Mouse (Mus musculus) MEL (cell line): Measurements from ENCODE around the gene Atl3.
A peak's percentile ranks its signal among the peaks of the same experiment; 100 is the strongest.

Experiments used
- CTCF ChIP-seq, 3 experiments: IDR thresholded peaks in 2 of 3; conservative IDR thresholded peaks in 1 of 3; 2 replicates each; pipeline ENCODE4 v1.5.1; 2011 to 2012; ENCODE audit warnings: low read length in 3 of 3, low read depth in 2 of 3, mild to moderate bottlenecking in 2 of 3, improper control_type of control experiment in 1 of 3, inconsistent platforms in 1 of 3, mixed read lengths in 1 of 3, moderate library complexity in 1 of 3; ENCODE audit not compliant: control insufficient read depth in 1 of 3, insufficient read depth in 1 of 3, poor library complexity in 1 of 3, severe bottlenecking in 1 of 3
- EP300 ChIP-seq, 2 experiments: IDR thresholded peaks; 2 replicates each; pipeline ENCODE4 v1.6.1; 2011; ENCODE audit warnings: improper control_type of control experiment in 2 of 2, low read length in 2 of 2, low read depth in 1 of 2, mild to moderate bottlenecking in 1 of 2
- JUND ChIP-seq: IDR thresholded peaks from 2 replicates; pipeline ENCODE4 v1.6.1; 2011; ENCODE audit warnings: low read depth, mild to moderate bottlenecking, improper control_type of control experiment, low read length
- NELFE ChIP-seq: IDR thresholded peaks from 2 replicates; pipeline ENCODE4 v1.6.1; 2011; ENCODE audit warnings: low read depth, low read length, improper control_type of control experiment
- POLR2A ChIP-seq, 2 experiments: IDR thresholded peaks; 2 replicates each; pipeline ENCODE4 v1.6.1; 2011 to 2012; ENCODE audit warnings: low read length in 2 of 2, mild to moderate bottlenecking in 2 of 2, control low read depth in 1 of 2, improper control_type of control experiment in 1 of 2, low read depth in 1 of 2, moderate library complexity in 1 of 2; ENCODE audit not compliant: control insufficient read depth in 1 of 2, insufficient read depth in 1 of 2, poor library complexity in 1 of 2
- POLR2AphosphoS2 ChIP-seq: IDR thresholded peaks from 2 replicates; pipeline ENCODE4 v1.6.1; 2011; ENCODE audit warnings: low read length, improper control_type of control experiment
- RAD21 ChIP-seq: IDR thresholded peaks from 2 replicates; pipeline ENCODE4 v1.6.1; 2011; ENCODE audit warnings: mild to moderate bottlenecking, low read depth, low read length, improper control_type of control experiment
- TAL1 ChIP-seq: IDR thresholded peaks from 2 replicates; pipeline ENCODE4 v1.6.1; 2012; ENCODE audit warnings: mild to moderate bottlenecking, inconsistent platforms, low read length, moderate library complexity, mixed read lengths
- USF1 ChIP-seq: IDR thresholded peaks from 2 replicates; pipeline ENCODE4 v1.6.1; 2014; ENCODE audit warnings: low read depth, mild to moderate bottlenecking, inconsistent platforms, low read length, improper control_type of control experiment, moderate library complexity

DNA sequence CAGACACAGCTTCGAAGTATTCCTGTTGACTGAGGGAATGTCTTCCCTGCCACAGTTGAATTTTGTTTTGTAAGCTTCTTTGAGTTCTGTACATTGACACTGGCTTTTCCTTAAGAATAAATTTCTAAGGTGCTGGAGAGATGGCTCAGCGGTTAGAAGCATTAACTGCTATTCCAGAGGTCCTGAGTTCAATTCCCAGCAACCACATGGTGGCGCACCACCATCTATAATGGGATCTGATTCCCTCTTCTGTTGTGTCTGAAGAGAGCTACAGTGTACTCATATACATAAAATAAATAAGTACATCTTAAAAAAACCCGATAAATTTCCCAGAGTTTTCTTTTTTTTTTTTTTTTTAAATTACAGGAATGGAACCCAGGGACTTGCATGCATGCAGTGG is 14.2 kb downstream of the Atl3 start:
- no peak for TF ChIP-seq EP300 (IDR thresholded peaks at IDR 0.05; ENCODE audit: low read depth in 1 of 2, low read length in 2 of 2)
- no peak for TF ChIP-seq JUND
- TF ChIP-seq RAD21, result peak; percentile 16
- TF ChIP-seq USF1, result no peak
- TF ChIP-seq POLR2A (IDR thresholded peaks at IDR 0.05; ENCODE audit: control insufficient read depth in 1 of 2, insufficient read depth in 1 of 2, low read depth in 1 of 2, low read length in 2 of 2, poor library complexity in 1 of 2), result no peak
- TF ChIP-seq CTCF (IDR thresholded peaks at IDR 0.05 in 2 of 3, conservative IDR thresholded peaks at IDR 0.05 in 1 of 3; ENCODE audit: control insufficient read depth in 1 of 3, insufficient read depth in 1 of 3, low read depth in 2 of 3, low read length in 3 of 3, poor library complexity in 1 of 3, severe bottlenecking in 1 of 3), result peak in 2 of 3 experiments; percentile 23 to 38; a peak in 4 of 6 replicates
- no peak for TF ChIP-seq NELFE
- TF ChIP-seq POLR2AphosphoS2, result no peak
- no peak for TF ChIP-seq TAL1
